Mouse (Mus musculus): Measurements from ENCODE around the gene Drap1. TPM values are rescaled to one million over a fixed set of nuclear protein-coding genes. Genes with fewer than 3 reads are reported as not detected.

Gene Drap1
- polyA plus RNA-seq, 1 experiment from 2014 or later = 246 TPM

- Histone ChIP-seq H3K9me3 (replicated peaks; ENCODE audit: low read length) (no peaks in the 10 kb centered on the region), H3K4me1 (replicated peaks; ENCODE audit: insufficient read depth, low read length) (peaks cover 24% of the 10 kb centered on the region), H3K9ac (ENCODE audit: low read depth, low read length) (no peak overlapping the region), H3K4me2 (ENCODE audit: low read length) (no peak overlapping the region), H3K36me3 (ENCODE audit: insufficient read depth, low read length) (0 out of 2 replicates have a peak, but pooled peaks cover 6% of the 10 kb centered on the region), H3K4me3 (replicated peaks; ENCODE audit: low read depth, low read length) (no peak overlapping the region), H3K27ac (no peak overlapping the region), H3K27me3 (ENCODE audit: insufficient read depth, low read length) (no peaks in the 10 kb centered on the region)
- DNase-seq (ENCODE audit: low spot score) (no peak), ATAC-seq (replicated peaks; ENCODE audit: low FRiP score, low read depth) (no peak)
- 87% methylated on average over 4 of the region's 4 CpGs for WGBS
- TF ChIP-seq CTCF (IDR thresholded peaks at IDR 0.05; ENCODE audit: low read depth) = no peak
Observed at GRCm38 (mm10) chr19:5429219-5429618, 4.4 kb upstream of the Drap1 start.

GRCm38 (mm10) chr19:5428083-5428482, 3.3 kb upstream of the Drap1 start:
- Histone ChIP-seq H3K9ac (ENCODE audit: low read depth, low read length) (no peak overlapping the region), H3K36me3 (ENCODE audit: insufficient read depth, low read length) (0 out of 2 replicates have a peak, but pooled peaks cover 6% of the 10 kb centered on the region), H3K4me1 (replicated peaks; ENCODE audit: insufficient read depth, low read length) (peaks cover 27% of the 10 kb centered on the region), H3K27ac (no peak overlapping the region), H3K27me3 (ENCODE audit: insufficient read depth, low read length) (no peaks in the 10 kb centered on the region), H3K4me2 (ENCODE audit: low read length) (no peak overlapping the region), H3K4me3 (replicated peaks; ENCODE audit: low read depth, low read length) (no peak overlapping the region), H3K9me3 (replicated peaks; ENCODE audit: low read length) (no peaks in the 10 kb centered on the region)
- WGBS = 78% methylated on average over 2 of the region's 2 CpGs
- TF ChIP-seq CTCF (IDR thresholded peaks at IDR 0.05; ENCODE audit: low read depth) = peak; percentile 68
- peak; percentile 87 for DNase-seq (ENCODE audit: low spot score)
- no peak for ATAC-seq (replicated peaks; ENCODE audit: low FRiP score, low read depth)

- WGBS = 88% methylated on average over 13 of the region's 13 CpGs
- no peak for ATAC-seq (replicated peaks; ENCODE audit: low FRiP score, low read depth)
- Histone ChIP-seq H3K4me2 (ENCODE audit: low read length) (peak overlapping the region; percentile 76; the same call in 1 of the 2 replicates), H3K4me3 (replicated peaks; ENCODE audit: low read depth, low read length) (no peak overlapping the region), H3K9me3 (replicated peaks; ENCODE audit: low read length) (no peaks in the 10 kb centered on the region), H3K9ac (ENCODE audit: low read depth, low read length) (no peak overlapping the region), H3K27ac (no peak overlapping the region), H3K27me3 (ENCODE audit: insufficient read depth, low read length) (no peaks in the 10 kb centered on the region), H3K4me1 (replicated peaks; ENCODE audit: insufficient read depth, low read length) (peaks cover 30% of the 10 kb centered on the region), H3K36me3 (ENCODE audit: insufficient read depth, low read length) (peaks cover 12% of the 10 kb centered on the region; the same call in 1 of the 2 replicates)
- TF ChIP-seq CTCF (IDR thresholded peaks at IDR 0.05; ENCODE audit: low read depth) = no peak
- DNase-seq (ENCODE audit: low spot score) = no peak
Observed at GRCm38 (mm10) chr19:5426640-5427290, 2.0 kb upstream of the Drap1 start.

DNA sequence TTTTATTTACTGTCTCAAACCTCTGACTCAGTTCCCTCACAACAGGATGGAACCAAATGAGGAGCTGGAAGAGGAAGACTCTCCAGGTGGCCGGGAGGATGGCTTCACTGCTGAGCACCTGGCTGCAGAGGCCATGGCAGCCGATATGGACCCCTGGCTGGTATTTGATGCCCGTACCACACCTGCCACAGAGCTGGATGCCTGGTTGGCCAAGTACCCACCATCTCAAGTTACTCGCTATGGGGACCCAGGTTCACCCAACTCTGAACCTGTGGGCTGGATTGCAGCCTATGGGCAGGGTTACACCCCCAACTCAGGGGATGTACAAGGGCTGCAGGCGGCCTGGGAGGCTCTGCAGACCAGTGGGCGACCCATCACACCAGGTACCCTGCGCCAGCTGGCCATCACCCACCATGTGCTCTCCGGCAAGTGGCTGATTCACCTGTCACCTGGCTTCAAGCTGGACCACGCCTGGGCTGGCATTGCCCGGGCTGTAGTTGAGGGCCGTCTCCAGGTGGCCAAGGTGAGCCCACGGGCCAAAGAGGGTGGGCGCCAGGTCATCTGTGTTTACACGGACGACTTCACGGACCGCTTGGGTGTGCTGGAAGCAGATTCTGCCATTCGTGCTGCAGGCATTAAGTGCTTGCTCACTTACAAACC, 1.3 kb upstream of the Drap1 start:
- Histone ChIP-seq H3K27me3 (ENCODE audit: insufficient read depth, low read length) (no peaks in the 10 kb centered on the region), H3K9me3 (replicated peaks; ENCODE audit: low read length) (no peaks in the 10 kb centered on the region), H3K36me3 (ENCODE audit: insufficient read depth, low read length) (peaks cover 19% of the 10 kb centered on the region; the same call in 1 of the 2 replicates), H3K9ac (ENCODE audit: low read depth, low read length) (peak overlapping the region; percentile 85), H3K4me1 (replicated peaks; ENCODE audit: insufficient read depth, low read length) (peaks cover 30% of the 10 kb centered on the region), H3K4me3 (replicated peaks; ENCODE audit: low read depth, low read length) (peak overlapping the region; percentile 67), H3K27ac (peak overlapping the region; percentile 82; the same call in 1 of the 2 replicates), H3K4me2 (ENCODE audit: low read length) (peak overlapping the region; percentile 76)
- ATAC-seq (replicated peaks; ENCODE audit: low FRiP score, low read depth) (no peak), DNase-seq (ENCODE audit: low spot score) (no peak)
- no peak for TF ChIP-seq CTCF (IDR thresholded peaks at IDR 0.05; ENCODE audit: low read depth)
- WGBS = 76% methylated on average over 18 of the region's 18 CpGs

- peak; percentile 67 for ATAC-seq (replicated peaks; ENCODE audit: low FRiP score, low read depth)
- H3K27me3 ChIP-seq (ENCODE audit: insufficient read depth, low read length) = no peaks in the 10 kb centered on the region
- peaks cover 25% of the 10 kb centered on the region; the same call in 1 of the 2 replicates for H3K36me3 ChIP-seq (ENCODE audit: insufficient read depth, low read length)
- H3K27ac ChIP-seq = peak overlapping the region; percentile 92
- peak overlapping the region; percentile 85 for H3K9ac ChIP-seq (ENCODE audit: low read depth, low read length)
- peaks cover 30% of the 10 kb centered on the region for H3K4me1 ChIP-seq (replicated peaks; ENCODE audit: insufficient read depth, low read length)
- TF ChIP-seq CTCF (IDR thresholded peaks at IDR 0.05; ENCODE audit: low read depth) = peak; percentile 43
- under 1% methylated on average over 28 of the region's 48 CpGs for WGBS
- peak; percentile 80 for DNase-seq (ENCODE audit: low spot score)
- peak overlapping the region; percentile 78 for H3K4me2 ChIP-seq (ENCODE audit: low read length)
- H3K4me3 ChIP-seq (replicated peaks; ENCODE audit: low read depth, low read length) = peak overlapping the region; percentile 67
- no peaks in the 10 kb centered on the region for H3K9me3 ChIP-seq (replicated peaks; ENCODE audit: low read length)
Observed at GRCm38 (mm10) chr19:5424092-5424781, 542 bp downstream of the Drap1 start.

DNA sequence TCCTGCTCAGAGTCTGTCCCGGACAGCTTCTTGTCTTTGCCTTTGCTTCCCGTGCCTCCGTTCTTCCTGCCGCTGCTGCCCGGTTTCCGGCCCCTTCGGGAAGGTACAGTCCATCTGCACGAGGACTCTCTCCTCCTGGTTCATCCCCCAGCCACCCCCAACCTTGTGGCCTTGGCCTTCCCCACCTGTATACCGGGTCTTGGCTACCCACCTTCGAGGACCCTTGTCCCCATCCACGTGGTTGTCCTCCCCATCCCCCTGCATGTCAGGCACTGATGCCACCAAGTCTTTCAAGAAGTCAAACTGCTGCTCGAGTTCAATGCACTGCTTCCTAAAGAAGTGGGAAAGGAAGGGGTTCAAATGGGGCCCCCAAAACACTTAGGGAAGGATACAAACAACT, 1.2 kb downstream of the Drap1 start:
- Histone ChIP-seq H3K27me3 (ENCODE audit: insufficient read depth, low read length) (no peaks in the 10 kb centered on the region), H3K4me2 (ENCODE audit: low read length) (peak overlapping the region; percentile 78), H3K4me3 (replicated peaks; ENCODE audit: low read depth, low read length) (peak overlapping the region; percentile 67), H3K4me1 (replicated peaks; ENCODE audit: insufficient read depth, low read length) (peaks cover 30% of the 10 kb centered on the region), H3K9me3 (replicated peaks; ENCODE audit: low read length) (no peaks in the 10 kb centered on the region), H3K36me3 (ENCODE audit: insufficient read depth, low read length) (peaks cover 25% of the 10 kb centered on the region; the same call in 1 of the 2 replicates), H3K27ac (peak overlapping the region; percentile 92), H3K9ac (ENCODE audit: low read depth, low read length) (peak overlapping the region; percentile 85)
- 57% methylated on average over 12 of the region's 12 CpGs for WGBS
- TF ChIP-seq CTCF (IDR thresholded peaks at IDR 0.05; ENCODE audit: low read depth) = no peak
- ATAC-seq (replicated peaks; ENCODE audit: low FRiP score, low read depth) (no peak), DNase-seq (ENCODE audit: low spot score) (no peak)

Data from kidney, postnatal 0 days (tissue).